Mouse (Mus musculus) forebrain, embryonic 12.5 days (tissue): ENCODE results near the gene 1700057G04Rik. TPM values are rescaled to one million over a fixed set of nuclear protein-coding genes. Genes with fewer than 3 reads are reported as not detected.

Source experiments
- microRNA-seq: library from miRNA; unstranded; fragments of <30 nt; microRNA quantifications from one replicate; pipeline ENCODE4, GENCODE M21; 2017
- polyA plus RNA-seq: library from polyadenylated mRNA; unstranded; fragments of >200 nt; fragmentation: Nextera tagmentation; extraction: Ambion mirVana; gene quantifications from 2 replicates; pipeline ENCODE4 v1.2.1, GENCODE M21; 2016

The 1700057G04Rik gene
- polyA plus RNA-seq, 1 experiment from 2014 or later: not detected

Small RNAs within 50 kb of the gene (microRNA-seq; reads per million reads assigned to microRNA genes)
- not detected for gene Mir6386

Other genes starting within 250 kb of the 1700057G04Rik start
- not detected in 2 replicates for gene Plscr5, start 116.4 kb upstream of the 1700057G04Rik start, polyA plus RNA-seq
- 21.7 and 22.7 TPM in 2 replicates for gene Plscr1, start 59.6 kb upstream of the 1700057G04Rik start, polyA plus RNA-seq
- 0.47 and 0.51 TPM in 2 replicates for gene Plscr2, start 33.8 kb upstream of the 1700057G04Rik start, polyA plus RNA-seq
- gene Plscr4, start 148.0 kb downstream of the 1700057G04Rik start, polyA plus RNA-seq: 1.3 and 2.0 TPM in 2 replicates
- 22.8 and 23.6 TPM in 2 replicates for gene Plod2, start 232.8 kb downstream of the 1700057G04Rik start, polyA plus RNA-seq